Mouse (Mus musculus) fibroblast of lung, adult 2 months (primary cell): ENCODE data around the gene Zbtb49.

Experiments used
- DNase-seq: peaks from one replicate; pipeline ENCODE4 v3.0.0-alpha.2; 2011; ENCODE audit warnings: low read depth

Gene Zbtb49

GRCm38 (mm10) chr5:38195941-38196340, 24.3 kb downstream of the Zbtb49 start:
- no peak for DNase-seq

DNA sequence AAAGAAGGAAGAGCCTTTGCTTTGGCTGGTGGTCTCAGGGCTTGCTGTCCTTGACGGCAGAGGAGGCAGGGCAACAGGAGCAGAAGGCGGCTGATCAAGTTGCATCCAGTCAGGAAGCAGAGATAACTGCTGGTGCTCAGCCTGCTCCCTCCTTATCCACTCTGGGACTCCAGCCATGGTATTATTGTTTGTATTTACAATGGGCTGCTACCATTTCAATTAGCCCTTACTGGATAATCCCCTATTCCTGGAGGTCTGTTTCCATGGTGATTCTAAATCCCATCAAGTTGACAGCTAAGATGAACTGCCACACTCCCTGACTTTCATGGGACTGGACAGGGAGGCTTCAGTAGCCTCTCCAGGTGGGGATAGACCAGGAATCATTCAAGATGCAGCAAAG, 25.3 kb downstream of the Zbtb49 start:
- no peak for DNase-seq

DNA sequence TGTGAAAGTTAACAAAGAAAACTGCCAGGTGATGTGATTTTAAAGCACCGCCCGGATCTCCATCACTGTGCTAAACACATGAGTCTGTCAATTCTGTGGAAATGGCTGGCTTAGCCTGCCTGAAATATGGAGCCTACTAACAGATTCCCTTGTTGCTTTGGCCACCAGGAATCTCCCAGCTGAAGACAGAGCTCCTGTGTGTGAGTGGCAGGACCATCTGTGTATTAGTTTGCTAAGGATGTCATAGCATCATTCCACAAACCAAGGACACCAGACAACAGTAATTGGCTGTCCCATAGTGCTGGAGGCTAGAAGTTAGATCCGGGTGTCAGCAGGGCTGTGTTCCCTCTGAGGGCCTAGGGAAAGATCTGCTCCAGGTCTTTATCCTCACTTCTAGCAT, 29.4 kb downstream of the Zbtb49 start:
- no peak for DNase-seq

- no peak for DNase-seq
Observed at GRCm38 (mm10) chr5:38187006-38187405, 33.3 kb downstream of the Zbtb49 start.

- DNase-seq = peak; percentile 75
Observed at GRCm38 (mm10) chr5:38184688-38185285, 35.5 kb downstream of the Zbtb49 start.

DNA sequence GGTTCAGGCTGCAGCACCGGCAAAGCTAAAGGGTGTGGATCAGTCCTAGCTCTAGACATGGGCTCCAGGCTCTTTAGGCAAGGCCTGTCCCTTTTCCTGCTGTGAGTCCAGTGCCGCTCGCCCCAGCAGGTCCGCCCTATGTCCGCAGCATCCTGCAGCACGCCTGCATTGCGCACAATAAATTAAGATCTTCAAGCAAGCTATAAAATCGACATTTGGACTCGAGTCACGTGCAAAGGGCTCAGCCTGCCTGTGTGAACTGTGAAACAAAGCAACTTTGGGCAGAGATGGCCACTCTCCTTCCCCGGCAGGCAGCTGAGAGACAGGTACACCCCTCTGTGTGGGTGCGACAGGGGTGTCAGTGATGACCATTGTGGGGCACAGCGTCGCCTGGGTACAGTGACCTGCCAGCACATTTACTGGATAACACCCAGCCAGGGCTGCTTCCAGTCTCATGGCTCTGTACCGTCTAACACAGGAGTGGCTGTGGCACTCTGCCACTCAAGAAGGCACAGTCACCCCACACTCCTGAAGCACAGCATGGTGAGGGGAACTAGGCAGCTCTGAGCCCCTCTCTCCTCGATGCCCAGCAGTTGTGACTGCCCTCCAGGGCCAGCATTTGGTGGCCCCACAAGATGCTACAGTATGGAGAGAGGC, 45.9 kb downstream of the Zbtb49 start:
- no peak for DNase-seq

- no peak for DNase-seq
Observed at GRCm38 (mm10) chr5:38173766-38174165, 46.5 kb downstream of the Zbtb49 start.

GRCm38 (mm10) chr5:38168497-38168896, 51.8 kb downstream of the Zbtb49 start:
- no peak for DNase-seq

DNA sequence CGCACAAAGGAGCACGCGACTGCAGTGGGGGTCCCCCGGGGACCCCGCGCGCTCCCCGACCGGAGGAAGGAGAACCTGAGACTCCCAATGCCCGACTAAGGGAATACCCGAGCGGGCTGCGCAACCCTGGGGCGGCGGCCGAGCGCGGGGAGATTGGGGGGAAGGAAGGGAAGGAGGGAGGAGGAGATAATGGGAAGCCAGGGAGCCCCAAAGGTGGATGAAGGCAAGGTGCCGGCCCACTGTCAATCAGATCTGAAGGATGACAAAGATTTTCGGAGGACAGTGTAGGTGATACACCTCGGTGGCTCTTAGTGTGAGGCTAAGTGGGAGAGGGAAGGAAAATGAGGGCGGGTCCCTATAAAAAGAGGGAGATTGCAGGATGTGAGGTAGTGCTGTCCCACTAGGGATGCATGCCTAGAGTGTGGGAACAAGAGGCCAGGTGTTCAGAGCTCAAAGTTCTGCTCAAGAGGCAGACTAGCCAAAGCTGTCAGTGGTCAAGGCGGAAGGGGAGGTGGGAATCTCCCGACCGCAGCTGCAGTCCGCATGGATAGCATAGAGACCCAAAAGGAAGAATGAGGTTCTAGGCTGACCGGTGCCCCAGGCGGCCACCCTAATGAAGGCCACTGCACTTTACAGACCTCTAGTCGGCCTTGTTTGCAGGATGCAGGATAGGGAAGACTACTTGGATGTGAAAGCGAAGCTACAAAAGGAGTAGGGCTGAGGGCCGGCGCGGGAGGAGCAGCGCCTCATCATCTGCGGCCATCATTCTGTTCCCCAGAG, 60.4 kb downstream of the Zbtb49 start, which contains the start of gene Nsg1:
Gene Nsg1, minus strand, starts transcription at position 274 of the 780 bp plus-strand sequence.
- DNase-seq = no peak

DNA sequence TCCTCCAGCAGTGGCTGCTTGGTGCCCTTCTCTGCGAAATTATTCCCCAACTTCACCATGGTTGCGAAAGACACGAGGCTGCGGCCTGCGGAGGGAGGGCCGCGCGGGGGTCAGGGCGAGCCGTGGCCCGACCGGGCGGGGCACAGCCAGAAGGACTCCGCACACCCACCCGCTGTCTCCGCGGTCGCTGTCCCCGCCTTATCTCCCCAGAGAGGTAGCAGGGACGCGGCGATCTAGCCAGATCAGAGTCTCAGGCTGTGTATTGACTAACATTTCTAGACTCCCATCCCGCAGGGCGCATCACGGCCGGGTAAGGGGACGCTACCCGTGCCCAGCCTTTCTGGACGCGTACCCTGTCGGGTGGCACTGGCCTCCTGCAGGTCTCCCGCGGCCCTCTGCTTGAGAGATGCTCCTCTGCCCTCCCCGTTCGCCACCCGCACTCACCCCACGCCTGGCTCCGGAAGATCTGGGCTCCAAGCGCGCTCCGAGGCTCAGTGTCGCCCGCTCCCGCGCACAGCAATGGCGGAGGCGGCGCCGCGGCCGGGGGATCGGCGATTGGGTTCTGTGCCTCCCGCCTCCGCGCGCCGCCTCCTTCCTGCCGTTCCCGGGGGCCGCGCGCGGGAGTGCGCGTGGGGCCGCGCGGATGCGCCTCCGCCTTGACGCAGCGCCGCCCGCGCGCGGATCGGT, 61.2 kb downstream of the Zbtb49 start:
- DNase-seq = no peak

- DNase-seq = no peak
Observed at GRCm38 (mm10) chr5:38158501-38158946, 61.7 kb downstream of the Zbtb49 start.

- no peak for DNase-seq
Observed at GRCm38 (mm10) chr5:38157481-38158020, 62.7 kb downstream of the Zbtb49 start.

- DNase-seq = no peak
Observed at GRCm38 (mm10) chr5:38153636-38154035, 66.6 kb downstream of the Zbtb49 start.

DNA sequence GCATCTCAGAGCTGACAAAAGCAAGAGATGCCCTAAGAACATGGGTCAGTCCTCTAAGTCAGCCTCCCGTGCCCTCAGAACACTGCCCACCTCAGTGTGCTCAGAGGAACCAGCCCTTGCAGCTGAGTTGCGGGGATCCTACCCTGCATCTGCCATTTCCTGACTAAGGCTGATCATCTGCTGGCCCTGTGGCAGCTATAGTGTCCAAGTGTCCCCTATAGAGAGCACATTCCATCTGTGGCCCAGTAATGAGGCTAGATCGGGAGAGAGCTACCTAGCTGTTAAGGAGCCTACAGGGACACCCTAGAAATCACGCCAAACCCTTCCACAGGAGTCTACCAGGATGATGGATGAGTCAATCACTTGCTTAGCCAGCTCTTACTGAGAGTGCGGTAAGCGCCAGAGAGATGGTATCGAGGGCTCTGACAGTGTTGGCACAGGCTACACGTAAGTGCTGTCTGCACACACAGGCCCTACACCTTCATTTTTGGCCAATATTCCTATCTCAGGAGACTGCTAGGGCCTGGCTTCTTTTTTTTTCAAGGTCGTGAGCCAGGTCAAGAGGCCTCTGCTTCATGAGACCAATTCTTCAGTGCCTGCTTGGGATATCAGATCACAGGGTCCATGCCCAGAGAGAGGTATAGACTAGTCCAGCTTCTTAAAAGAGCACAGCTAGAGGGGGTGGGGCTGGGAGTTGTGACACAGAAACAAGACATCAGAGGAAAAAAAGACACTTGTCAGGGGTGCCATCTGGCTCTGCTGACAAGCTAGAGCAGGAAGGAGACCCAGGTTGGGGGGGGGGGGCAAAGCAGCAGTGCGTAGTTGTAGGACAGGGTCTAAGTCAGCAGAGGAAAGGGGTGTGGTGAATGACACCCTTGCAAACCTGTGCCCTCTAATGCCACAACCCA, 67.8 kb downstream of the Zbtb49 start:
- no peak for DNase-seq

DNA sequence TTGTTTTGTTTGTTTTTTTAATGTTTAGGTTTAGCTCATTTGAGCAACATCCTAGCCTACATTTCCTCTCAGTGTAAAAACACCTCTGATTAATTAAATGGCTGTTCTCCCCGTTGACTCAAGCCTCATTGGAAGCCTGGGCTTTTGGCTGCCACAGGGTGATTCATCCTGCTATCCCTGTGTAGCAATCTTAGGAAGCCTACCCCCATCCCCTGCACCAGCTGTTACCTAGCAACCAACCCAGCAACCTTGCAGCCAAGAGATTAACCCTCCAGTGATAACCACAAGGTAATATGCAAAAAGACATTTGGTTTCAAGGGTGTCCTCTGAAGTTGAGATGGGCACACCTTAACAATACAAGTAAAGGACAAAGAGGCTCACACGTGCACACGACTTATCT, 69.0 kb downstream of the Zbtb49 start:
- DNase-seq = peak; percentile 47

DNA sequence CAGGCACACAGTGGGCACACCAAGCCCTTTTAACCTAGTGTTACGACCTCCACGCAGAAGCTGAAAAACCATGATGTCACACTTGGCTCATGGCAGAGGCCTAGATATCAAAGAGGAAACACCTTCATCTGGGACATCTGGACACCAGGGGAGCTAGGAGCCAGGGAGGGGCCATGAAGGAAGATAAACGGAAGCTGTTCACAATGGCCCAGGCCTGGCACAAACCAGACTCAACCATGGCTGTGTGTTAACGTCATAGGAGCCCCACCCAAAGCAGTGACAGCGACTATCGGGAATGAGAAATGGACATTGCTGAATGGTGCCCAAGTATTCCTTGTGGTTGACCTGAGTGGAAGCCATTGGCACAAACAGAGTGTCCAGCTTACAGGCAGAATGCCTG, 73.7 kb downstream of the Zbtb49 start:
- DNase-seq = peak; percentile 19

GRCm38 (mm10) chr5:38140893-38141292, 79.4 kb downstream of the Zbtb49 start:
- no peak for DNase-seq
